Mouse (Mus musculus): ENCODE measurements around the gene Draxin.
"Not testable (repeated sequence)": the region's sequence is repeated elsewhere in the genome, so short reads cannot be mapped to it uniquely, and the experiment has no call there.

The Draxin gene

GRCm38 (mm10) chr4:148130561-148131413, at the start of gene Draxin:
Draxin (minus strand) TSS chr4:148130698.
- no peak for DNase-seq (ENCODE audit: low spot score in 2 of 2)

GRCm38 (mm10) chr4:148177716-148178115, 47.2 kb upstream of the Draxin start:
- no peak for DNase-seq (ENCODE audit: low spot score in 2 of 2)

- not testable (repeated sequence) for DNase-seq (ENCODE audit: low spot score in 2 of 2)
Observed at GRCm38 (mm10) chr4:148176603-148177002, 46.1 kb upstream of the Draxin start.

- peak in 1 of 2 experiments; percentile 24 for DNase-seq (ENCODE audit: low spot score in 2 of 2)
Observed at GRCm38 (mm10) chr4:148174495-148174862, 44.0 kb upstream of the Draxin start.

GRCm38 (mm10) chr4:148173811-148174494, 43.5 kb upstream of the Draxin start:
- DNase-seq (ENCODE audit: low spot score in 2 of 2), result peak in 1 of 2 experiments; percentile 76

GRCm38 (mm10) chr4:148171261-148171660, 40.8 kb upstream of the Draxin start:
- DNase-seq (ENCODE audit: low spot score in 2 of 2), result no peak

GRCm38 (mm10) chr4:148170842-148171241, 40.3 kb upstream of the Draxin start:
- DNase-seq (ENCODE audit: low spot score in 2 of 2), result peak in 1 of 2 experiments; percentile 70

GRCm38 (mm10) chr4:148169586-148169985, 39.1 kb upstream of the Draxin start:
- no peak for DNase-seq (ENCODE audit: low spot score in 2 of 2)

- no peak for DNase-seq (ENCODE audit: low spot score in 2 of 2)
Observed at GRCm38 (mm10) chr4:148168287-148168686, 37.8 kb upstream of the Draxin start.

- DNase-seq (ENCODE audit: low spot score in 2 of 2), result peak in 1 of 2 experiments; percentile 73
Observed at GRCm38 (mm10) chr4:148166986-148167385, 36.5 kb upstream of the Draxin start.

GRCm38 (mm10) chr4:148166431-148166830, 35.9 kb upstream of the Draxin start:
- peak; percentile 73 to 84 for DNase-seq (ENCODE audit: low spot score in 2 of 2)

GRCm38 (mm10) chr4:148165551-148165950, 35.1 kb upstream of the Draxin start:
- DNase-seq (ENCODE audit: low spot score in 2 of 2), result no peak

GRCm38 (mm10) chr4:148164461-148164860, 34.0 kb upstream of the Draxin start:
- no peak for DNase-seq (ENCODE audit: low spot score in 2 of 2)

GRCm38 (mm10) chr4:148164002-148164439, 33.5 kb upstream of the Draxin start:
- DNase-seq (ENCODE audit: low spot score in 2 of 2), result peak in 1 of 2 experiments; percentile 82

GRCm38 (mm10) chr4:148160436-148161390, 30.2 kb upstream of the Draxin start, which contains the start of the genes Fbxo44 and Fbxo2:
Fbxo44 (minus strand) TSS chr4:148160482.
Fbxo2 (plus strand) TSS chr4:148160621.
- peak in 1 of 2 experiments; percentile 66 for DNase-seq (ENCODE audit: low spot score in 2 of 2)

GRCm38 (mm10) chr4:148159544-148160435, 29.3 kb upstream of the Draxin start:
- peak; percentile 96 to 99 for DNase-seq (ENCODE audit: low spot score in 2 of 2)

GRCm38 (mm10) chr4:148158436-148159348, 28.2 kb upstream of the Draxin start:
- DNase-seq (ENCODE audit: low spot score in 2 of 2), result peak in 1 of 2 experiments; percentile 57

GRCm38 (mm10) chr4:148154982-148155381, 24.5 kb upstream of the Draxin start:
- peak in 1 of 2 experiments; percentile 58 for DNase-seq (ENCODE audit: low spot score in 2 of 2)

- no peak for DNase-seq (ENCODE audit: low spot score in 2 of 2)
Observed at GRCm38 (mm10) chr4:148154006-148154405, 23.5 kb upstream of the Draxin start.

Data from left cerebral cortex, adult 9 months (tissue).